Mouse (Mus musculus): ENCODE data around the gene Layn.

- TF ChIP-seq CTCF (IDR thresholded peaks at IDR 0.05; ENCODE audit: borderline replicate concordance, control insufficient read depth, extremely low read depth, insufficient read depth, low read length, poor library complexity) (no peak), POLR2A (IDR thresholded peaks at IDR 0.05; ENCODE audit: control insufficient read depth, extremely low read depth, insufficient read depth, low read length, poor library complexity) (no peak)
Measured at GRCm38 (mm10) chr9:51114767-51115166, 37.9 kb upstream of the Layn start.
